Mouse (Mus musculus) embryonic fibroblast, embryonic 13.5 days (primary cell): ENCODE data around the gene Myh7.

Source experiments
- CTCF ChIP-seq: IDR thresholded peaks from 2 replicates; pipeline ENCODE4 v1.5.1; 2011; ENCODE audit warnings: mild to moderate bottlenecking, control low read depth, low read length, moderate library complexity, borderline replicate concordance; ENCODE audit not compliant: insufficient read depth
- POLR2A ChIP-seq: IDR thresholded peaks from 2 replicates; pipeline ENCODE4 v1.6.1; 2011; ENCODE audit warnings: low read depth, mild to moderate bottlenecking, control low read depth, low read length, moderate library complexity

GRCm38 (mm10) chr14:54981934-54982333 is 12.5 kb downstream of the Myh7 start:
- no peak for TF ChIP-seq POLR2A
- TF ChIP-seq CTCF: no peak
